Mouse (Mus musculus): ENCODE data around the gene Plekhm3. TPM values are rescaled to one million over a fixed set of nuclear protein-coding genes. Genes with fewer than 3 reads are reported as not detected.

Plekhm3 gene
- polyA plus RNA-seq, 1 experiment from 2014 or later, result 10.4 TPM

DNA sequence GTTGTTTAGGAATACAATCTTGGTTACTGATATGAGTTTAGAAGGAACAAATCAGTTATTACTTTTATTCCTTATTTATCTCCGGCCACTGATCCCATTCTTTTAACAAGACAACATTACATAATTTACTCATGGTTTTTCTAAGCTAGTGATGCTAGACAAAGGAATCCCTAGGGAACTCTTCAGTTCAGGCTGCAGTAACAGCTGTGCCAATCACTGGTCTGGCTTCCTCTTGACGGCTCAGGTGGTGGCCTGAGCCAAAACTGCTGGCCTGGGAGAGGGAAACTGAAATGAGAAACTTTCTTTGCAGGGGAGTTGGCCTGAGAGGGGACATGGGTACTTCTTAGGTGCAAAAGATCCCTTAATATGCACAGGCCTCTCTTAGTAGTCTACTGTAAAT is 151.4 kb downstream of the Plekhm3 start:
- 63% methylated on average over 2 of the region's 2 CpGs for WGBS
- no peak for ATAC-seq (ENCODE audit: insufficient number of reproducible peaks, insufficient read depth, low FRiP score, low read depth)
- Histone ChIP-seq H3K4me1 (ENCODE audit: control insufficient read depth, insufficient read depth, low read length) (0 out of 2 replicates have a peak, but pooled peaks cover 3% of the 10 kb centered on the region), H3K27me3 (ENCODE audit: control insufficient read depth, insufficient read depth, low read length) (no peaks in the 10 kb centered on the region), H3K27ac (ENCODE audit: low read length) (no peak overlapping the region), H3K36me3 (ENCODE audit: control insufficient read depth, insufficient read depth, low read length) (no peaks in the 10 kb centered on the region), H3K4me3 (ENCODE audit: low read depth, low read length) (no peak overlapping the region), H3K4me2 (replicated peaks; ENCODE audit: low read depth, low read length) (no peak overlapping the region), H3K9me3 (ENCODE audit: control insufficient read depth, low read depth, low read length) (no peaks in the 10 kb centered on the region), H3K9ac (replicated peaks; ENCODE audit: low read depth, low read length) (no peak overlapping the region)

DNA sequence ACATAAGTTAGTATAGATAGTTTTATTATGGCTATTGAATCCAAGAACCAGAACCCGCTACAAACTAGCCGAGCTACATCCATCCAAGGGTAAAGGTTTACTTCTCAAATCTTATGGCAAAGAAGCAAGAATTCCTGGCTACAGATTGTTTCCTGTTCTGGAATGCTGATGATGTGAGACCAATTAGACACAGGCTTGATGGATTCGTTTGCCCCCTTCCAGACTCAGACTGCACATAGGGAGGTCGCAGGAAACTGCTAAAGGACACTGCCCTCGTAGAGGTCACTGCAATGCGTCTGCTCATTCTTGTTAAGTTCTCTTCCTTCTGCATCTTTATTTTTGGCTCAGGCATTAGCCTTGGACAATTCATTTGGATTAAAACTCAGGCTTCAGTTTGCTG is 154.0 kb downstream of the Plekhm3 start:
- no peak overlapping the region for H3K4me2 ChIP-seq (replicated peaks; ENCODE audit: low read depth, low read length)
- no peak for ATAC-seq (ENCODE audit: insufficient number of reproducible peaks, insufficient read depth, low FRiP score, low read depth)
- no peak overlapping the region for H3K9ac ChIP-seq (replicated peaks; ENCODE audit: low read depth, low read length)
- H3K27ac ChIP-seq (ENCODE audit: low read length), result no peak overlapping the region
- WGBS, result 52% methylated on average over 6 of the region's 6 CpGs
- no peaks in the 10 kb centered on the region for H3K9me3 ChIP-seq (ENCODE audit: control insufficient read depth, low read depth, low read length)
- no peaks in the 10 kb centered on the region for H3K36me3 ChIP-seq (ENCODE audit: control insufficient read depth, insufficient read depth, low read length)
- H3K4me1 ChIP-seq (ENCODE audit: control insufficient read depth, insufficient read depth, low read length), result no peaks in the 10 kb centered on the region
- H3K27me3 ChIP-seq (ENCODE audit: control insufficient read depth, insufficient read depth, low read length), result no peaks in the 10 kb centered on the region
- no peak overlapping the region for H3K4me3 ChIP-seq (ENCODE audit: low read depth, low read length)

GRCm38 (mm10) chr1:64797621-64798020 is 159.0 kb downstream of the Plekhm3 start:
- ATAC-seq (ENCODE audit: insufficient number of reproducible peaks, insufficient read depth, low FRiP score, low read depth), result peak; percentile 88
- H3K36me3 ChIP-seq (ENCODE audit: control insufficient read depth, insufficient read depth, low read length), result peaks cover 4% of the 10 kb centered on the region; the same call in 1 of the 2 replicates
- WGBS, result 60% methylated on average over 3 of the region's 3 CpGs

DNA sequence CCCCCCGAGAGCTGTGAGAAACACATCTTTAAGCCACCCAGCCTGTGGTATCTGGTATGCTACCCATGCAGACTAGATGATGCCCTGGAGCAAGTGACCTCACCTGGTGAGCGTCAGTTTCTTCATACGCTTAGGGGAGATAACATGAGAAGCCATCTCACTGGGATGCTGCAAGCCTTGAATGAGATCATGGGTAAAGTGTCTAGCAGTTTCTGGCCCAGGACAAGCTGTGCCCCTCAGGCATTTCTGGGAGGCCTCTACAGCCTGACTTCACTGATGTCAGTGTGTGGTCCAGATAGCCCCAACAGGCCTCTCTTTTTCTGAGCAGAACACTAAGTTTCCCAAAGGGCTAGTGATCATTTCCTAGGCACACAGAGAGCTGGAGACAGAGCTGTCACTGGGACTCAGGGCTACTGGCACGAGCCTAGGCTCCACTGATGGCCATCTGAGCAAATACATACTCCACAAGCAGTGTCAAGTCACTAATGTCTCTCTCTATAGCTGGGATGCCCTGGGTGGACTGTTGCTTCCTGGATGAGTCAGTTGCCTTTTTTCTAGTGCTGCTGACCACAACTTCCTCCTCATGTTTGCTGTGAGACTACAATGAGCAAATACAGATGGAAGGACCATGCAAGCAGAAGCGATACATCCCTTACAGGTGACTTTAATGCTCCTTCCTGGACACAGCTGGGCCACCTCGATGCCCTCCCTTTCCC is 159.6 kb downstream of the Plekhm3 start:
- Histone ChIP-seq H3K36me3 (ENCODE audit: control insufficient read depth, insufficient read depth, low read length) (peaks cover 4% of the 10 kb centered on the region; the same call in 1 of the 2 replicates), H3K9me3 (ENCODE audit: control insufficient read depth, low read depth, low read length) (no peaks in the 10 kb centered on the region), H3K9ac (replicated peaks; ENCODE audit: low read depth, low read length) (no peak overlapping the region), H3K4me2 (replicated peaks; ENCODE audit: low read depth, low read length) (no peak overlapping the region), H3K27me3 (ENCODE audit: control insufficient read depth, insufficient read depth, low read length) (no peaks in the 10 kb centered on the region), H3K4me1 (ENCODE audit: control insufficient read depth, insufficient read depth, low read length) (peaks cover 14% of the 10 kb centered on the region), H3K4me3 (ENCODE audit: low read depth, low read length) (no peak overlapping the region), H3K27ac (ENCODE audit: low read length) (peak overlapping the region; percentile 21; the same call in 1 of the 2 replicates)
- no peak; the same call in 1 of the 2 replicates for ATAC-seq (ENCODE audit: insufficient number of reproducible peaks, insufficient read depth, low FRiP score, low read depth)
- WGBS, result 75% methylated on average over 6 of the region's 6 CpGs

More at GRCm38 (mm10) chr1:64797621-64798020, 159.0 kb downstream of the Plekhm3 start:
- no peak overlapping the region for H3K4me3 ChIP-seq (ENCODE audit: low read depth, low read length)
- no peak overlapping the region for H3K9ac ChIP-seq (replicated peaks; ENCODE audit: low read depth, low read length)
- no peak overlapping the region for H3K27ac ChIP-seq (ENCODE audit: low read length)
- no peak overlapping the region for H3K4me2 ChIP-seq (replicated peaks; ENCODE audit: low read depth, low read length)
- H3K9me3 ChIP-seq (ENCODE audit: control insufficient read depth, low read depth, low read length), result no peaks in the 10 kb centered on the region
- no peaks in the 10 kb centered on the region for H3K27me3 ChIP-seq (ENCODE audit: control insufficient read depth, insufficient read depth, low read length)
- peaks cover 8% of the 10 kb centered on the region for H3K4me1 ChIP-seq (ENCODE audit: control insufficient read depth, insufficient read depth, low read length)

- H3K4me1 ChIP-seq (ENCODE audit: control insufficient read depth, insufficient read depth, low read length), result peaks cover 29% of the 10 kb centered on the region
- H3K9ac ChIP-seq (replicated peaks; ENCODE audit: low read depth, low read length), result no peak overlapping the region
- H3K4me3 ChIP-seq (ENCODE audit: low read depth, low read length), result no peak overlapping the region
- no peak overlapping the region for H3K4me2 ChIP-seq (replicated peaks; ENCODE audit: low read depth, low read length)
- H3K27me3 ChIP-seq (ENCODE audit: control insufficient read depth, insufficient read depth, low read length), result no peaks in the 10 kb centered on the region
- ATAC-seq (ENCODE audit: insufficient number of reproducible peaks, insufficient read depth, low FRiP score, low read depth), result no peak
- 59% methylated on average over 8 of the region's 8 CpGs for WGBS
- H3K9me3 ChIP-seq (ENCODE audit: control insufficient read depth, low read depth, low read length), result no peaks in the 10 kb centered on the region
- no peak overlapping the region for H3K27ac ChIP-seq (ENCODE audit: low read length)
- H3K36me3 ChIP-seq (ENCODE audit: control insufficient read depth, insufficient read depth, low read length), result peaks cover 4% of the 10 kb centered on the region; the same call in 1 of the 2 replicates
These were observed 161.2 kb downstream of the Plekhm3 start for GRCm38 (mm10) chr1:64795284-64796040.

GRCm38 (mm10) chr1:64794096-64794495 is 162.5 kb downstream of the Plekhm3 start:
- H3K4me1 ChIP-seq (ENCODE audit: control insufficient read depth, insufficient read depth, low read length), result peaks cover 31% of the 10 kb centered on the region
- no peak overlapping the region for H3K9ac ChIP-seq (replicated peaks; ENCODE audit: low read depth, low read length)
- no peaks in the 10 kb centered on the region for H3K27me3 ChIP-seq (ENCODE audit: control insufficient read depth, insufficient read depth, low read length)
- H3K9me3 ChIP-seq (ENCODE audit: control insufficient read depth, low read depth, low read length), result no peaks in the 10 kb centered on the region
- H3K4me3 ChIP-seq (ENCODE audit: low read depth, low read length), result no peak overlapping the region
- peaks cover 4% of the 10 kb centered on the region; the same call in 1 of the 2 replicates for H3K36me3 ChIP-seq (ENCODE audit: control insufficient read depth, insufficient read depth, low read length)
- WGBS, result 88% methylated on average over 11 of the region's 11 CpGs
- H3K27ac ChIP-seq (ENCODE audit: low read length), result no peak overlapping the region
- no peak for ATAC-seq (ENCODE audit: insufficient number of reproducible peaks, insufficient read depth, low FRiP score, low read depth)
- H3K4me2 ChIP-seq (replicated peaks; ENCODE audit: low read depth, low read length), result no peak overlapping the region

GRCm38 (mm10) chr1:64793234-64793530 is 163.4 kb downstream of the Plekhm3 start:
- Histone ChIP-seq H3K4me3 (ENCODE audit: low read depth, low read length) (no peak overlapping the region), H3K4me1 (ENCODE audit: control insufficient read depth, insufficient read depth, low read length) (peaks cover 32% of the 10 kb centered on the region), H3K36me3 (ENCODE audit: control insufficient read depth, insufficient read depth, low read length) (peaks cover 4% of the 10 kb centered on the region; the same call in 1 of the 2 replicates), H3K9ac (replicated peaks; ENCODE audit: low read depth, low read length) (no peak overlapping the region), H3K27ac (ENCODE audit: low read length) (peak overlapping the region; percentile 30; the same call in 1 of the 2 replicates), H3K4me2 (replicated peaks; ENCODE audit: low read depth, low read length) (no peak overlapping the region), H3K27me3 (ENCODE audit: control insufficient read depth, insufficient read depth, low read length) (no peaks in the 10 kb centered on the region), H3K9me3 (ENCODE audit: control insufficient read depth, low read depth, low read length) (no peaks in the 10 kb centered on the region)
- WGBS, result 72% methylated on average over 4 of the region's 4 CpGs
- ATAC-seq (ENCODE audit: insufficient number of reproducible peaks, insufficient read depth, low FRiP score, low read depth), result no peak

DNA sequence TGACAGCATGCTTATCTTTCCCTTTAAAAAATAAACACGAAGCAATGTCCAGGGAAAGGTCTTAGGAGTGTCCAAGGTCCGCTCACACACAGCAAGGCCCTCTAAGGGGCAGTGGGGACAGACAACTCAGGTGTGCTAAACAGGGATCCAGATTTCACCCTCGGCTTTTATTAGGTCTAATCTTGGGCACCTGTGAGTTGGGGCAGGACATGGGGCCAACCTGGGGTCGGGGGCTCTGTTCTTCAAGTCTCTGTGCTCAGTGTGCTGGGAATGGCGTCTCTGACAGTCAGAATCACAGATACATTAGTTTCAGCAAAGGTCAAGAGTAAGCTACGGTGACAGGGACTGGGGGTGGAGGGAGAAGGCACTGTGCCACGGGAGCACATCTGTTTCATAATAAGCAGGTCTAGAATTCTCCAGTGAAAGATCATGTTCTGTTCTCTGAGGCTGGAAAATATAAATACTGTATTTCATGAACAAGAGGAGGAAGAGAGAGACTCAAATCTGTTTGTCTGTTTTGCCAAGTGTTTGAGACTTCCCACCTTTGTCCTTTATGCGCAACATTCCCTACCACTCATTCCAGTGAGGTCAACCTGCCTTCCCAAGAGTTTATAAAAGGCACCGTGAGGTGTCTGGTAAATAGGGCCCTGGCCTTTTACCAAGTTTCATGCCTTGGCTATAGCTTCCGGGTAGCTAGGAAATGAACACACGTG is 163.9 kb downstream of the Plekhm3 start:
- Histone ChIP-seq H3K9me3 (ENCODE audit: control insufficient read depth, low read depth, low read length) (no peaks in the 10 kb centered on the region), H3K4me2 (replicated peaks; ENCODE audit: low read depth, low read length) (no peak overlapping the region), H3K4me3 (ENCODE audit: low read depth, low read length) (no peak overlapping the region), H3K36me3 (ENCODE audit: control insufficient read depth, insufficient read depth, low read length) (peaks cover 4% of the 10 kb centered on the region; the same call in 1 of the 2 replicates), H3K9ac (replicated peaks; ENCODE audit: low read depth, low read length) (no peak overlapping the region; the same call in 1 of the 2 replicates), H3K27ac (ENCODE audit: low read length) (peak overlapping the region; percentile 58; the same call in 1 of the 2 replicates), H3K4me1 (ENCODE audit: control insufficient read depth, insufficient read depth, low read length) (peaks cover 36% of the 10 kb centered on the region), H3K27me3 (ENCODE audit: control insufficient read depth, insufficient read depth, low read length) (no peaks in the 10 kb centered on the region)
- no peak for ATAC-seq (ENCODE audit: insufficient number of reproducible peaks, insufficient read depth, low FRiP score, low read depth)
- 49% methylated on average over 11 of the region's 11 CpGs for WGBS
